Mouse (Mus musculus): ENCODE data around the gene Trim27. TPM values are rescaled to one million over a fixed set of nuclear protein-coding genes. Genes with fewer than 3 reads are reported as not detected.

Trim27 gene
- total and polyA plus RNA-seq, 3 experiments: 134 to 198 (median 146) TPM

DNA sequence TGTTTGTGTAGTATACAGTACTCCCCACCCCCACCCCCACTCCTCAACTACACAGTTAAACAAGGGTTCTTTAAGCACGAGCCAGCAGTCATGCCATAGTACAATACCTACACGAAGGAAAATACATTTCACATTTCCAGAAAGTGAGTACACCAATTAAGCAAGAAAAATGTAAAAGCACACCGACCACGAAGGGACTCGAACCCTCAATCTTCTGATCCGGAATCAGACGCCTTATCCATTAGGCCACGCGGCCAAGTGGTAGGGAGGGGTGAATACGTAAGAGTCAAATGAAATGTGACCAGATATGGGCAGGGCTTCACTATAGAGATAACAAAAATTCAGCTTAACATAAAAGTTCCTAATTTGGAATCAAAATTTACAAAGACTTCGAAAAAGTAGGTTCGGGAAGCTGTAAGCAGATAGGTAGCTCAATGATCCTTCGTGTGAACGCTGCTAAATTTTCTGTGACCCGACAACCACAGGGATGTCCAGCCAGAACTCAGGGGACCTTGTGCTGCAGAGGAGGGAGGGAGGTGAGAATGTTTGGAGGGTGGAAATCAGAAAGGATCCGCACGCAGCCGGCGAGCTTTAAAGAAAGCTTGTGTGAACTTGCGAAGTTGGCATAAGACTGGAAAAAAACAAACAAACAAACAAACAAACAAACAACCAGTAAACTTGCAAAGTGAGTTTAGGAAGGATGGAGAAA, 36.2 kb downstream of the Trim27 start:
- Histone ChIP-seq H3K9ac (ENCODE audit: insufficient read depth, low read depth) (0 out of 2 replicates have a peak overlapping the region, but pooled peaks have one; percentile 18), H3K9me3 (replicated peaks; ENCODE audit: low read length) (peaks cover 15% of the 10 kb centered on the region), H3K4me3 (replicated peaks in 1 of 3; ENCODE audit: low read depth in 2 of 3, low read length in 2 of 3, poor library complexity in 1 of 3) (peak overlapping the region; percentile 51 to 64 (median 60)), H3K4me1 (ENCODE audit: control insufficient read depth in 1 of 2, insufficient read depth in 2 of 2) (peaks cover 0 to 3% of the 10 kb centered on the region in 2 experiments; a peak in 2 of 4 replicates), H3K27ac (ENCODE audit: insufficient read depth, low read depth) (no peak overlapping the region), H3K4me2 (ENCODE audit: insufficient read depth, low read depth, poor library complexity, severe bottlenecking) (peak overlapping the region; percentile 74), H3K27me3 (replicated peaks) (peaks cover 29% of the 10 kb centered on the region), H3K36me3 (replicated peaks in 1 of 2; ENCODE audit: control insufficient read depth in 1 of 2, insufficient read depth in 1 of 2, low read length in 1 of 2) (no peaks in the 10 kb centered on the region), H3K79me2 (replicated peaks; ENCODE audit: control insufficient read depth, extremely low read depth, insufficient read depth, poor library complexity, severe bottlenecking) (no peaks in the 10 kb centered on the region)
- in situ Hi-C loops (cut with MboI; ENCODE audit: low pct_ligation_motif_present, low pct_unique_long_range_greater_than_20kb, low sequenced_read_pairs): no loop called here
- TF ChIP-seq ETS1 (conservative IDR thresholded peaks at IDR 0.05; ENCODE audit: low read depth, low read length) (no peak), UBTF (IDR thresholded peaks at IDR 0.05; ENCODE audit: low read depth, low read length) (no peak), USF2 (conservative IDR thresholded peaks at IDR 0.05; ENCODE audit: low read depth, low read length) (no peak), NRF1 (IDR thresholded peaks at IDR 0.05; ENCODE audit: low read depth, low read length) (peak; percentile 65), JUN (IDR thresholded peaks at IDR 0.05; ENCODE audit: insufficient read depth, low read depth, low read length) (no peak), CHD2 (IDR thresholded peaks at IDR 0.05; ENCODE audit: low read length) (no peak), ZC3H11A (IDR thresholded peaks at IDR 0.05; ENCODE audit: low read depth, low read length) (no peak), MAFK (IDR thresholded peaks at IDR 0.05; ENCODE audit: insufficient replicate concordance, low read length) (peak; percentile 96), E2F4 (IDR thresholded peaks at IDR 0.05; ENCODE audit: insufficient replicate concordance, low read depth, low read length) (peak; percentile 82; the same call in 1 of the 2 replicates), SIN3A (IDR thresholded peaks at IDR 0.05; ENCODE audit: low read length) (no peak), MAZ (IDR thresholded peaks at IDR 0.05; ENCODE audit: low read depth, low read length) (peak; percentile 93), ZMIZ1 (IDR thresholded peaks at IDR 0.05; ENCODE audit: low read depth, low read length) (no peak), USF1 (IDR thresholded peaks at IDR 0.05; ENCODE audit: low read depth, low read length) (no peak), IRF4 (IDR thresholded peaks at IDR 0.05; ENCODE audit: low read depth, low read length) (no peak), ZNF384 (IDR thresholded peaks at IDR 0.05; ENCODE audit: low read depth, low read length) (no peak), ELF1 (IDR thresholded peaks at IDR 0.05; ENCODE audit: low read depth, low read length) (peak; percentile 95), GABPA (IDR thresholded peaks at IDR 0.05; ENCODE audit: insufficient replicate concordance, low read depth, low read length) (no peak), TBP (conservative IDR thresholded peaks at IDR 0.05; ENCODE audit: low read depth, low read length) (peak; percentile 99), PAX5 (IDR thresholded peaks at IDR 0.05; ENCODE audit: low read length) (no peak), KAT2A (IDR thresholded peaks at IDR 0.05; ENCODE audit: insufficient replicate concordance, low read length) (peak; percentile 74; the same call in 1 of the 2 replicates), RCOR1 (conservative IDR thresholded peaks at IDR 0.05; ENCODE audit: low read depth, low read length) (no peak)
- peak; percentile 88 for DNase-seq (ENCODE audit: extremely low read depth)
- dilution Hi-C loops (cut with MboI; ENCODE audit: extremely low pct_ligation_motif_present, extremely low pct_unique_long_range_greater_than_20kb, low sequenced_read_pairs): no loop called here

All from CH12.LX (cell line).